8 mouse cellular contexts compared by ENCODE assay signal in the genomic region with DNA sequence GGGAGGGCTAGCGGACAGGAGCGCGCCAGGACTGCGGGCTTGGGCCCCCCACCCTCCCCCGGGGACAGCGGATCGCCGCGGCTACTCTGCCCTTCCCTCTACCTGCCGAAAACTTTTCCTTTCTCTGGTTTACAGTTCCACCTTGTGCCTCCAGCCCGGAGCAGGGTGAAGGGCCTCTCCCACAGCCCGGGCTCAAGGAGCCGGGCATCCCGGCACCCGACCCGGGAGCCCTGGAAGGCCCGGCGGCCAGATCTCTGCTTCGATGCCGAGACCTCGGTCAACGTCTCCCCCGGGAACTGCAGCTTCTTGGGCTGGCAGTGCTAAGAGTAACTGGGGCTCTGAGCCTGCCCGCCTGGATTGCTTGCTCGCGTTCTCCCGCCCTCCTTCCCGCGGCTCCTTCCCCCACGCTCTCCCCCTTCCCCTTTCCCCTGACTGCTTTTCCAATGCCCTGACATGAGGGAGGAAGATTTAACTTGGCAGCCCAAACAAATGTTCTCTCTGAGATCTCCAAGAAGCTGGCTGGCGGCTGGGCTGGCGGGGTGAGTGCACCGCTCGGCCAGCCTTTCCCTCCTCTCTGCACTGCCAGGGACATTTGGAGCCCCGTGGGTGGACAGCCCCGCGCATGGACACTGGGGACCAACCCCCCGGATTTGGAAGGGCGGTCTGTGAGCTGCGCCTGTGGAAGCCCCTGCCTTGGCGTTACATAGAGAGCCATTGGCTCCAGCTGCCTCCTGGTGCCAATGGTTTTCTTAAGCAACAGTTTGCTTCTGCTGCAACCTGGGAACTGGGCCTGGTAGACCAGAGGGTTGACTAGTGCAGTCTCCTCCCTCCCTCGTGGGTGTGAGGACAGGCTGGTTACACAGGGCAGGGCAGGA. TPM values are rescaled to one million over a fixed set of nuclear protein-coding genes. Genes with fewer than 3 reads are reported as not detected.
DNase-seq lines count a peak whose midpoint lies in the region; ATAC-seq and TF ChIP-seq lines count a peak whose summit lies in the region.

No protein-coding gene starts in this region.

- ATAC-seq in embryonic facial prominence, embryonic 12.5 days (ENCODE audit: insufficient number of reproducible peaks, insufficient read depth, low FRiP score, low TSS enrichment) = no peak
- ATAC-seq in heart, embryonic 14.5 days (ENCODE audit: insufficient number of reproducible peaks, insufficient read depth, low FRiP score, low read depth) = no peak
- ATAC-seq in liver, embryonic 11.5 days (replicated peaks; ENCODE audit: low FRiP score) = no peak
- peak; percentile 52 for ATAC-seq in midbrain, postnatal 0 days (ENCODE audit: low FRiP score)
- no peak for ATAC-seq in stomach, embryonic 16.5 days (ENCODE audit: insufficient read depth, low FRiP score)

- H3K9ac ChIP-seq in embryonic facial prominence, embryonic 12.5 days = peak overlapping the region; percentile 97
- peak overlapping the region; percentile 99 for H3K9ac ChIP-seq in heart, embryonic 14.5 days (ENCODE audit: low read length)
- peak overlapping the region; percentile 75 for H3K9ac ChIP-seq in liver, embryonic 11.5 days (ENCODE audit: low read depth, low read length)
- H3K9ac ChIP-seq in midbrain, postnatal 0 days (replicated peaks; ENCODE audit: low read length, poor library complexity, severe bottlenecking) = peak overlapping the region; percentile 87
- peak overlapping the region; percentile 96 for H3K9ac ChIP-seq in stomach, embryonic 16.5 days (ENCODE audit: low read length)

- no peaks in the 10 kb centered on the region for H3K9me3 ChIP-seq in embryonic facial prominence, embryonic 12.5 days
- H3K9me3 ChIP-seq in heart, embryonic 14.5 days (ENCODE audit: control insufficient read depth, low read length) = no peaks in the 10 kb centered on the region
- H3K9me3 ChIP-seq in liver, embryonic 11.5 days (ENCODE audit: control insufficient read depth, low read length) = no peaks in the 10 kb centered on the region
- no peaks in the 10 kb centered on the region for H3K9me3 ChIP-seq in midbrain, postnatal 0 days (ENCODE audit: low read length)
- H3K9me3 ChIP-seq in stomach, embryonic 16.5 days (replicated peaks; ENCODE audit: control insufficient read depth, low read length) = no peaks in the 10 kb centered on the region

- no peak for TF ChIP-seq CTCF in midbrain, postnatal 0 days (IDR thresholded peaks at IDR 0.05)

- peak overlapping the region; percentile 100 for H3K27ac ChIP-seq in embryonic facial prominence, embryonic 12.5 days
- H3K27ac ChIP-seq in heart, embryonic 14.5 days (replicated peaks in 1 of 2; ENCODE audit: control insufficient read depth in 1 of 2, insufficient read depth in 1 of 2, low read depth in 2 of 2, low read length in 2 of 2) = peak overlapping the region; percentile 96 to 100
- peak overlapping the region; percentile 98 for H3K27ac ChIP-seq in liver, embryonic 11.5 days (ENCODE audit: low read depth, low read length)
- H3K27ac ChIP-seq in midbrain, postnatal 0 days (ENCODE audit: low read depth, low read length) = peak overlapping the region; percentile 96
- H3K27ac ChIP-seq in stomach, embryonic 16.5 days (ENCODE audit: low read length) = peak overlapping the region; percentile 99

- peak overlapping the region; percentile 81 for H3K4me3 ChIP-seq in embryonic facial prominence, embryonic 12.5 days
- peak overlapping the region; percentile 64 to 93 for H3K4me3 ChIP-seq in heart, embryonic 14.5 days (ENCODE audit: control insufficient read depth in 1 of 2, insufficient read depth in 1 of 2, low read depth in 1 of 2, low read length in 2 of 2)
- peak overlapping the region; percentile 92 for H3K4me3 ChIP-seq in liver, embryonic 11.5 days (ENCODE audit: low read depth, low read length)
- H3K4me3 ChIP-seq in midbrain, postnatal 0 days (ENCODE audit: low read depth, low read length) = peak overlapping the region; percentile 77
- H3K4me3 ChIP-seq in stomach, embryonic 16.5 days (replicated peaks; ENCODE audit: low read length) = peak overlapping the region; percentile 89

- peak; percentile 72 for DNase-seq in 3T3-L1 (ENCODE audit: low read depth, low spot score)
- DNase-seq in adrenal gland, postnatal 10 days = peak; percentile 89
- DNase-seq in kidney, postnatal 10 days = peak; percentile 78
- peak; percentile 62 for DNase-seq in liver, embryonic 11.5 days (ENCODE audit: low spot score)
- peak; percentile 85 for DNase-seq in midbrain, postnatal 0 days (ENCODE audit: low spot score)

- peaks cover 57% of the 10 kb centered on the region for H3K4me1 ChIP-seq in embryonic facial prominence, embryonic 12.5 days
- peaks cover 42 to 63% of the 10 kb centered on the region in 2 experiments for H3K4me1 ChIP-seq in heart, embryonic 14.5 days (ENCODE audit: control insufficient read depth in 2 of 2, insufficient read depth in 2 of 2, low read length in 2 of 2)
- H3K4me1 ChIP-seq in liver, embryonic 11.5 days (replicated peaks; ENCODE audit: control insufficient read depth, insufficient read depth, low read length) = peaks cover 55% of the 10 kb centered on the region
- peaks cover 36% of the 10 kb centered on the region for H3K4me1 ChIP-seq in midbrain, postnatal 0 days (ENCODE audit: insufficient read depth, low read length)
- peaks cover 55% of the 10 kb centered on the region for H3K4me1 ChIP-seq in stomach, embryonic 16.5 days (ENCODE audit: control insufficient read depth, insufficient read depth, low read length)

- no peaks in the 10 kb centered on the region for H3K27me3 ChIP-seq in embryonic facial prominence, embryonic 12.5 days
- H3K27me3 ChIP-seq in heart, embryonic 14.5 days (ENCODE audit: control insufficient read depth, insufficient read depth, low read length) = no peaks in the 10 kb centered on the region
- no peaks in the 10 kb centered on the region for H3K27me3 ChIP-seq in liver, embryonic 11.5 days (replicated peaks; ENCODE audit: control insufficient read depth, insufficient read depth, low read length)
- no peaks in the 10 kb centered on the region for H3K27me3 ChIP-seq in midbrain, postnatal 0 days (ENCODE audit: insufficient read depth, low read length)
- H3K27me3 ChIP-seq in stomach, embryonic 16.5 days (ENCODE audit: control insufficient read depth, insufficient read depth, low read length) = no peaks in the 10 kb centered on the region

- peak overlapping the region; percentile 80 for H3K4me2 ChIP-seq in embryonic facial prominence, embryonic 12.5 days (replicated peaks)
- H3K4me2 ChIP-seq in heart, embryonic 14.5 days (ENCODE audit: low read length) = peak overlapping the region; percentile 83
- H3K4me2 ChIP-seq in liver, embryonic 11.5 days = peak overlapping the region; percentile 98
- peak overlapping the region; percentile 87 for H3K4me2 ChIP-seq in midbrain, postnatal 0 days (ENCODE audit: low read depth, low read length, poor library complexity, severe bottlenecking)
- peak overlapping the region; percentile 72 for H3K4me2 ChIP-seq in stomach, embryonic 16.5 days (ENCODE audit: low read depth, low read length)

- under 1% methylated on average over 42 of the region's 42 CpGs for WGBS in embryonic facial prominence, embryonic 12.5 days
- WGBS in heart, embryonic 14.5 days = under 1% methylated on average over 32 of the region's 42 CpGs
- WGBS in liver, embryonic 11.5 days = under 1% methylated on average over 41 of the region's 42 CpGs
- WGBS in midbrain, postnatal 0 days = 1% methylated on average over 38 of the region's 42 CpGs
- under 1% methylated on average over 42 of the region's 42 CpGs for WGBS in stomach, embryonic 16.5 days

- H3K36me3 ChIP-seq in embryonic facial prominence, embryonic 12.5 days = no peaks in the 10 kb centered on the region
- no peaks in the 10 kb centered on the region for H3K36me3 ChIP-seq in heart, embryonic 14.5 days (ENCODE audit: control insufficient read depth, insufficient read depth, low read length)
- H3K36me3 ChIP-seq in liver, embryonic 11.5 days (ENCODE audit: control insufficient read depth, insufficient read depth, low read length) = no peaks in the 10 kb centered on the region
- H3K36me3 ChIP-seq in midbrain, postnatal 0 days (ENCODE audit: insufficient read depth, low read length) = no peaks in the 10 kb centered on the region
- H3K36me3 ChIP-seq in stomach, embryonic 16.5 days (ENCODE audit: control insufficient read depth, insufficient read depth, low read length) = no peaks in the 10 kb centered on the region

RNA-seq across cellular contexts. Expression of a gene that starts 2.1 kb away (rescaled TPM):
- total RNA-seq in adrenal gland, postnatal 10 days (2021) = 10 to 100 TPM; 63.8 to 73.3 TPM
- 43.8 and 46.3 TPM in 2 replicates for polyA plus RNA-seq in embryonic facial prominence, embryonic 12.5 days (2016; fragmentation: Nextera tagmentation; extraction: Ambion mirVana)
- 27.7 and 31.3 TPM in 2 replicates for polyA plus RNA-seq in heart, embryonic 14.5 days (2014; fragmentation: Nextera tagmentation; extraction: Ambion mirVana)
- polyA plus RNA-seq in liver, embryonic 11.5 days (2014; fragmentation: Nextera tagmentation; extraction: Ambion mirVana) = 27.5 and 31.0 TPM in 2 replicates
- 130 and 134 TPM in 2 replicates for total RNA-seq in midbrain, postnatal 0 days (2014; rRNA removed)
- 44.0 and 51.7 TPM in 2 replicates for polyA plus RNA-seq in midbrain, postnatal 0 days (2015; fragmentation: Nextera tagmentation; extraction: Ambion mirVana)
- 24.0 and 26.3 TPM in 2 replicates for polyA plus RNA-seq in stomach, embryonic 16.5 days (2015; fragmentation: Nextera tagmentation; extraction: Ambion mirVana)
